Mouse (Mus musculus) intestine, postnatal 0 days (tissue): ENCODE data around the gene Casc3. TPM values are rescaled to one million over a fixed set of nuclear protein-coding genes. Genes with fewer than 3 reads are reported as not detected.
A peak's percentile ranks its signal among the peaks of the same experiment; 100 is the strongest.

ENCODE experiments used
- ATAC-seq: fragments of 200-750 bp; cut with Nextera tagmentation; 2 replicates; pipeline ENCODE4 v1.8.0; 2017; ENCODE audit warnings: mild to moderate bottlenecking, moderate TSS enrichment, moderate library complexity
- H3K27ac ChIP-seq: fragments of 300-500 bp; sonication (generic); 2 replicates; pipeline ENCODE4 v1.5.1; 2014; ENCODE audit warnings: mild to moderate bottlenecking, low read depth, low read length, moderate library complexity
- H3K27me3 ChIP-seq: fragments of 300-500 bp; sonication (generic); replicated peaks from 2 replicates; pipeline ENCODE4 v1.6.1; 2014; ENCODE audit warnings: low read length, mixed read lengths; ENCODE audit not compliant: control insufficient read depth, insufficient read depth
- H3K36me3 ChIP-seq: fragments of 300-500 bp; sonication (generic); 2 replicates; pipeline ENCODE4 v1.6.1; 2014; ENCODE audit warnings: mild to moderate bottlenecking, moderate library complexity; ENCODE audit not compliant: control insufficient read depth, insufficient read depth
- H3K4me1 ChIP-seq: fragments of 300-500 bp; sonication (generic); replicated peaks from 2 replicates; pipeline ENCODE4 v1.6.1; 2014; ENCODE audit warnings: antibody characterized with exemption, low read length, mixed read lengths; ENCODE audit not compliant: control insufficient read depth, insufficient read depth
- H3K4me2 ChIP-seq: fragments of 300-500 bp; sonication (generic); replicated peaks from 2 replicates; pipeline ENCODE4 v1.6.1; 2014; ENCODE audit warnings: low read depth, mild to moderate bottlenecking, moderate library complexity
- H3K4me3 ChIP-seq: fragments of 300-500 bp; sonication (generic); 2 replicates; pipeline ENCODE4 v1.5.1; 2014; ENCODE audit warnings: low read depth, low read length
- H3K9ac ChIP-seq: fragments of 300-500 bp; sonication (generic); 2 replicates; pipeline ENCODE4 v1.6.1; 2014; ENCODE audit warnings: mild to moderate bottlenecking, low read depth, low read length
- H3K9me3 ChIP-seq: fragments of 300-500 bp; sonication (generic); 2 replicates; pipeline ENCODE4 v1.6.1; 2016; ENCODE audit warnings: mixed run types; ENCODE audit not compliant: control insufficient read depth
- CTCF ChIP-seq: sonication (generic); IDR thresholded peaks from 2 replicates; pipeline ENCODE4 v1.5.1; 2016; ENCODE audit warnings: low read depth, mild to moderate bottlenecking, control low read depth, antibody characterized with exemption, moderate library complexity
- WGBS: fragments of 180-500 bp; shearing (Covaris S2); extraction: QIAGEN DNeasy Blood & Tissue Kit; methylation state at CpG from one replicate; pipeline ENCODE4 v1.1.7; 2014; 5-methylcytosine and 5-hydroxymethylcytosine counted together
- polyA plus RNA-seq: library from polyadenylated mRNA; unstranded; fragments of >200 nt; fragmentation: Nextera tagmentation; extraction: Ambion mirVana; gene quantifications from 2 replicates; pipeline ENCODE4 v1.2.1, GENCODE M21; 2015

The Casc3 gene
- polyA plus RNA-seq, 1 experiment from 2014 or later, result 10.8 TPM

- Histone ChIP-seq H3K9me3 (no peaks in the 10 kb centered on the region), H3K4me1 (0 out of 2 replicates have a peak, but pooled peaks cover 4% of the 10 kb centered on the region), H3K9ac (no peak overlapping the region), H3K4me3 (no peak overlapping the region), H3K27me3 (no peaks in the 10 kb centered on the region), H3K27ac (no peak overlapping the region), H3K4me2 (no peak overlapping the region), H3K36me3 (peaks cover 64% of the 10 kb centered on the region)
- TF ChIP-seq CTCF, result no peak
- no peak for ATAC-seq
- 86% methylated on average over 18 of the region's 18 CpGs for WGBS
These were observed 40.6 kb upstream of the Casc3 start for GRCm38 (mm10) chr11:98764091-98764490.

DNA sequence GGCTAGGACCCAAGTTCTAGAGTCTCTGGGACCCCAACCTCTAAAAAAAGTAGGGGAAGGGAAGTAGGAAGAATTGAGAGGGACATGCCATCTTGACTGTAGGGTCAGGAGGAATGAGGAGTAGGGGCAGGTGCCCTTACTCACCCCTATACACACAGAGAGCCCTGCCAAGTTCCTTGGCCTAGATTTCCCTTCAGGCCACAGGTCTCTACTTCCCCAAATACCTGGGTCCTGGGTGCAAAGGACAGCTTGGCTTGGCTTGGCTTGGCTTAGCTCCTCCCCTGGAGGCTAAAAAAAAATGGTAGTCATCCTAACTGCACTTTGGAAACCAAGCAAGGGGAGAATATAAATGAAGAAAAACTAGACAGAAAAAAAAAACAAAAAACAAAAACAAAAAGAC is 40.0 kb upstream of the Casc3 start:
- ATAC-seq, result no peak
- peaks cover 70% of the 10 kb centered on the region for H3K36me3 ChIP-seq
- no peak overlapping the region for H3K4me2 ChIP-seq
- no peak overlapping the region for H3K4me3 ChIP-seq
- 0 out of 2 replicates have a peak, but pooled peaks cover 4% of the 10 kb centered on the region for H3K4me1 ChIP-seq
- no peak for TF ChIP-seq CTCF
- H3K9ac ChIP-seq, result no peak overlapping the region
- H3K27ac ChIP-seq, result no peak overlapping the region
- no peaks in the 10 kb centered on the region for H3K27me3 ChIP-seq
- H3K9me3 ChIP-seq, result no peaks in the 10 kb centered on the region

DNA sequence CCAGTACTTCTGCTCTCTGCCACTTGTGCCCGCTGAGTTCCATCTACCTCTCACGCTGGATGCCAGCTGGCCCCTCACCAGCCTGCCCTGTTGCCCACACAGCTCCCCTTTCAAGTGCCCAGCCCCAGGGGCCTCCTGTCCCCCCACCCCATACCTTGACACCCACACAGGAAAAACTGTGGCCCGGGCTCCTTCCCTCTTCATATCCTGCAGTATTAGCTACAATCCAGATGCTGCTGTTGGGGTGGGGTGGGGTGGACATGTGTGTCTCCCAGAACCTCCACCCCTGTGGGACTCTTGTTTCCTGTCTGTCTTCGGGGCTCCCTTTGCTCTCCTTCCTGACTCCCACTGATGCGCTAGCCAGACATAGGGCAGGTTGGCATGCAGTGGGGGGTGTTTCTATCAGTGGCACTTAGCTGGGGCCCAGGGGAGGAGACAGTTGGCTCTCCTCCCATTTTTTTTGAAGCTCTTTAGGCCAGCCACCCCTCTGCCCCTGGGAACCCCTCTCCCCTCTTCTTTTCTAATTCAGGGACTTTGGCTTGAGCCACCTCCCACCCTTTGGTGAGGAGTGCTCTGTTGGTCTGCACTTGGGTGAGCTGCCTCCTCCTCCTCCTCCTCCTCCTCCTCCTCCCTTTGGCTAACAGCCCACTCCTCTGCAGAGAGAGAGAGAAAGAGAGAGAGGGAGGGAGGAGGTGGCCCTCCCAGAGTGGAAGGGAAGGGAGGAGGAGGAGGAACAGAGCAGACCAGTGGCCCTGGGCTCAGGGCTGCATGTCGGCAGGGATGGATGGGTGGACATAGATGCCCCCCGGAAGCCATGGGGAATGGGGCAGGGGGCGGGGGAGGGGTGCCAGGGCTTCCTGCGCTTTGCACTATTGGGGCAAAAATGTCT is 39.0 kb upstream of the Casc3 start:
- no peak overlapping the region for H3K9ac ChIP-seq

GRCm38 (mm10) chr11:98766346-98766745 is 38.4 kb upstream of the Casc3 start:
- Histone ChIP-seq H3K36me3 (peaks cover 70% of the 10 kb centered on the region), H3K4me1 (0 out of 2 replicates have a peak, but pooled peaks cover 4% of the 10 kb centered on the region), H3K27ac (no peak overlapping the region), H3K4me2 (no peak overlapping the region), H3K4me3 (no peak overlapping the region), H3K9me3 (no peaks in the 10 kb centered on the region), H3K9ac (no peak overlapping the region), H3K27me3 (no peaks in the 10 kb centered on the region)
- 35% methylated on average over 1 of the region's 2 CpGs for WGBS
- no peak for ATAC-seq
- no peak for TF ChIP-seq CTCF

More for the DNA sequence above, 39.0 kb upstream of the Casc3 start:
- Histone ChIP-seq H3K4me1 (0 out of 2 replicates have a peak, but pooled peaks cover 4% of the 10 kb centered on the region), H3K36me3 (peaks cover 73% of the 10 kb centered on the region), H3K9me3 (no peaks in the 10 kb centered on the region), H3K4me3 (no peak overlapping the region), H3K4me2 (no peak overlapping the region), H3K27ac (peak overlapping the region; percentile 15; the same call in 1 of the 2 replicates), H3K27me3 (no peaks in the 10 kb centered on the region)
- WGBS, result 53% methylated on average over 7 of the region's 9 CpGs
- TF ChIP-seq CTCF, result no peak
- ATAC-seq, result no peak

- no peaks in the 10 kb centered on the region for H3K9me3 ChIP-seq
- H3K4me3 ChIP-seq, result no peak overlapping the region
- no peaks in the 10 kb centered on the region for H3K27me3 ChIP-seq
- 45% methylated on average over 5 of the region's 5 CpGs for WGBS
- peaks cover 65% of the 10 kb centered on the region for H3K36me3 ChIP-seq
- H3K9ac ChIP-seq, result no peak overlapping the region
- ATAC-seq, result no peak
- 0 out of 2 replicates have a peak, but pooled peaks cover 4% of the 10 kb centered on the region for H3K4me1 ChIP-seq
- no peak for TF ChIP-seq CTCF
- 0 out of 2 replicates have a peak overlapping the region, but pooled peaks have one; percentile 9 for H3K4me2 ChIP-seq
- no peak overlapping the region for H3K27ac ChIP-seq
These were observed 37.9 kb upstream of the Casc3 start for GRCm38 (mm10) chr11:98766816-98767215.

DNA sequence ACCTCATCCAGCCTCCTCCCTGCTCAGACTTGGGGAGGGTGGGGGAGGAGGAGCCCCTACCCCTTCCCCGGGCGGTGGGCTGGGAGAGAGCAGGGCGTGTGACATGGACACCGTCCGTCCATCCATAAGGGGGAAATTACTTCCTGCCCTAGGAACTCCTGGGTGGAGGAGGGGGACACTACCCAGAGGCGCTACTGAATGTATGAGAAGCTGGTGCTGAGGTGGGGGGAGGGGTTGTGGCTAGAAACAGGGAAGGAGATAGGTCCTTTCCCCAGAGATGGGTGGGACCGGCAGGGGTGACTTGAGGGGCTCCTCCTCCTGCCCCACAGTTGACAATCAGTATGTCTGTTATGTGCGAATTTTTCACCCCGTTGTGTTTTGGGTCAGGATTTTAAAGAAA is 37.4 kb upstream of the Casc3 start:
- no peak for ATAC-seq
- no peak overlapping the region for H3K4me3 ChIP-seq
- no peak overlapping the region for H3K9ac ChIP-seq
- peaks cover 5% of the 10 kb centered on the region for H3K4me1 ChIP-seq
- H3K27me3 ChIP-seq, result no peaks in the 10 kb centered on the region
- H3K36me3 ChIP-seq, result peaks cover 62% of the 10 kb centered on the region
- no peak for TF ChIP-seq CTCF
- WGBS, result 42% methylated on average over 9 of the region's 9 CpGs
- no peak overlapping the region for H3K27ac ChIP-seq
- 0 out of 2 replicates have a peak overlapping the region, but pooled peaks have one; percentile 9 for H3K4me2 ChIP-seq
- H3K9me3 ChIP-seq, result no peaks in the 10 kb centered on the region
